Mouse (Mus musculus) G1E (cell line): Measurements from ENCODE around the gene Pcca.

Experiments
- CTCF ChIP-seq: IDR thresholded peaks from 2 replicates; pipeline ENCODE4 v1.5.1; 2012; ENCODE audit warnings: low read depth, low read length, inconsistent platforms, mixed read lengths
- GATA1 ChIP-seq: IDR thresholded peaks from 2 replicates; pipeline ENCODE4 v1.6.1; 2012; ENCODE audit warnings: borderline replicate concordance, low read length, inconsistent platforms, mixed read lengths
- TAL1 ChIP-seq: conservative IDR thresholded peaks from 2 replicates; pipeline ENCODE4 v1.6.1; 2012; ENCODE audit warnings: low read depth, low read length, inconsistent platforms, mixed read lengths

DNA sequence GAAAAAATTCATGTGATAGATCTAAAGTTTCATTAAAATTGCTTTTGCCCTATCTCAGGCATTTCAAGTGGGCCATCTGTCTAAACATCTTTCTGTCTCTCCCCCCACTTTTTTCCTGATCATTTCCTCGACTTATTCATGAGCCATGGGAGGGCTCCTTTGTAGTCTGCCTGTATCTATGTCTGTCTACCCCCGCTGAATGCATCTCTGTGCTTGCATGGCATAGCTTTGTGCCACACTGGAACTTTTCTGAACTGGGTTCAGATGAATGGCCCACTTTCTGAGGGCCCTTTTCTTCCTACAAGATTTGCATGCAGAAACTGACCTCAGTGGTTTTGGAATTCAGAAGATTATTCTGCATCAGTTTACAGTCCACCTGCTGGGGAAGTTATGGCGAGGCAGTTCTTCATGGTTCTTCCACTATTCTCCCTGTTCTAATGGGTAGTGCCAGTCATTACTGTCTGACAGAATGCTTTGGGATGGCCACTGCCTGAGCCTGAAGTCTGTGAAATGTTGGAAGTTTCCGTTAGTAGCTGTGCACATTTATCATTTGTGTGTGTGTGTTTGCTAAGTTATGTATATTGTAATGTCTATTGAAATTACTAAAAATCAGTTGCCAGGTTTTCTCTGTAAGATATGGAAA is 195.4 kb downstream of the Pcca start:
- TF ChIP-seq CTCF (no peak), GATA1 (no peak), TAL1 (no peak)
